In the genomic region with DNA sequence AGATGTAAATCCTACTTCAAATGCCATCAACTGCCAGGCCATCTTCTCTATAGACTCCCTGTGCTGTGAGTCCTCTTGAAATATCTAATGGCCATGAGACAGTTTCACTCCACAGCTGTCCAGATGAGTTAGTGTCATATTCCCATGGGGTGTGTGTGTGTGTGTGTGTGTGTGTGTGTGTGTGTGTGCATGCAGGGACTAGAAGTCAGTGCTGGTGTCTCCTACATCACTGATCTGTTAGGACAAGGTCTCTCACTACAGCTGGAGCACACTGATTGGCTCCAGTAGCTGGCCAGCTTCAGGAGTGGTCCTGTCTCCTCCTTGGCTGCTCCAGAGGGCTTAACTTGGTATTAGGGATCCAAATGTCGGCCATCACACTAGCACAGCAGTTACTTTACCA, we compare ENCODE assay signal across 19 mouse cellular contexts.
DNase-seq lines count a peak whose midpoint lies in the region; ATAC-seq and TF ChIP-seq lines count a peak whose summit lies in the region.
"Had no signal": no experiment of that assay in that cellular context is flagged by ENCODE, and none has a peak within 500 bp of the region (broad histone marks: within the 10 kb centered on the region; RNA-seq: fewer than 3 reads in every experiment).

No protein-coding gene starts in this region.

- DNase-seq in heart, embryonic 10.5 days (ENCODE audit: low spot score): peak; percentile 67
- no peak for DNase-seq in heart, postnatal 25 days (ENCODE audit: low spot score)
- no peak for DNase-seq in lung, postnatal 0 days (ENCODE audit: low spot score)
- no peak for DNase-seq in lung, postnatal 36 days
- peak; percentile 37 for DNase-seq in retina, postnatal 1 day
- DNase-seq in retina, embryonic 14.5 days (ENCODE audit: low spot score): no peak
- no peak for DNase-seq in urinary bladder, postnatal 14 days (ENCODE audit: low spot score)
- DNase-seq: cerebellum, adult 18-20 months; cerebellum, adult 9-11 months; cerebellum, postnatal 36 days; heart, adult 2 months; heart, postnatal 36 days had no signal

- TF ChIP-seq EP300 in lung, postnatal 0 days (IDR thresholded peaks at IDR 0.05): no peak

- no peaks in the 10 kb centered on the region for H3K9me3 ChIP-seq in heart, embryonic 10.5 days
- H3K9me3 ChIP-seq in lung, postnatal 0 days (ENCODE audit: low read length): no peaks in the 10 kb centered on the region
- H3K9me3 ChIP-seq: forebrain, embryonic 15.5 days had no signal

- no peak for ATAC-seq in lung, postnatal 0 days
- ATAC-seq: activated CD4-positive, CD25-positive, alpha-beta regulatory T cell, adult 4 months; forebrain, embryonic 15.5 days; inflammation-experienced regulatory T-cells, adult 6 months; Patski had no signal

- no peaks in the 10 kb centered on the region for H3K36me3 ChIP-seq in heart, embryonic 10.5 days
- H3K36me3 ChIP-seq in lung, postnatal 0 days (ENCODE audit: insufficient read depth, low read length): no peaks in the 10 kb centered on the region
- H3K36me3 ChIP-seq: forebrain, embryonic 15.5 days; heart, embryonic 12.5 days had no signal

- intact Hi-C loops in heart, postnatal 25 days (cut with DNase I): no loop called here

- no peak for TF ChIP-seq CTCF in lung, postnatal 0 days (IDR thresholded peaks at IDR 0.05)

- H3K27ac ChIP-seq in heart, embryonic 10.5 days: no peak overlapping the region
- 0 out of 2 replicates have a peak overlapping the region, but pooled peaks have one; percentile 66 for H3K27ac ChIP-seq in lung, postnatal 0 days (ENCODE audit: low read length)
- H3K27ac ChIP-seq: forebrain, embryonic 15.5 days; hindbrain, embryonic 14.5 days had no signal

- WGBS in heart, embryonic 10.5 days: 65% methylated on average over 1 of the region's 1 CpGs
- 64% methylated on average over 1 of the region's 1 CpGs for WGBS in lung, postnatal 0 days

- no peak overlapping the region for H3K9ac ChIP-seq in lung, postnatal 0 days (replicated peaks; ENCODE audit: low read depth)
- H3K9ac ChIP-seq: forebrain, embryonic 15.5 days; heart, embryonic 12.5 days; hindbrain, embryonic 14.5 days had no signal

- peaks cover 38% of the 10 kb centered on the region for H3K4me1 ChIP-seq in heart, embryonic 10.5 days
- H3K4me1 ChIP-seq in lung, postnatal 0 days (ENCODE audit: insufficient read depth, low read depth, low read length): peaks cover 25% of the 10 kb centered on the region
- H3K4me1 ChIP-seq: forebrain, embryonic 15.5 days had no signal

- H3K4me3 ChIP-seq in heart, embryonic 10.5 days: no peak overlapping the region
- no peak overlapping the region for H3K4me3 ChIP-seq in lung, postnatal 0 days (ENCODE audit: low read depth, low read length)
- H3K4me3 ChIP-seq: forebrain, embryonic 15.5 days; heart, adult 2 months; heart, embryonic 12.5 days had no signal

- H3K27me3 ChIP-seq in heart, embryonic 10.5 days (ENCODE audit: insufficient read depth, poor library complexity, severe bottlenecking): no peaks in the 10 kb centered on the region
- H3K27me3 ChIP-seq in lung, postnatal 0 days (replicated peaks; ENCODE audit: insufficient read depth, low read length): no peaks in the 10 kb centered on the region
- H3K27me3 ChIP-seq: CH12.LX; forebrain, embryonic 15.5 days; heart, embryonic 12.5 days; Patski had no signal

- no peak overlapping the region for H3K4me2 ChIP-seq in lung, postnatal 0 days (replicated peaks; ENCODE audit: low read depth, low read length)
- H3K4me2 ChIP-seq: forebrain, embryonic 15.5 days; hindbrain, embryonic 14.5 days had no signal

Comparison
In these comparisons a context has a peak if more than half of its experiments do, and no peak if none do; other contexts are left out.
1. DNase-seq: peak in heart, embryonic 10.5 days (single experiment) and retina, postnatal 1 day (single experiment); none in heart, postnatal 25 days (single experiment), lung, postnatal 0 days (single experiment), lung, postnatal 36 days (single experiment), retina, embryonic 14.5 days (single experiment) and urinary bladder, postnatal 14 days (single experiment).